Mouse (Mus musculus): ENCODE results near the gene Erbb3. TPM values are rescaled to one million over a fixed set of nuclear protein-coding genes. Genes with fewer than 3 reads are reported as not detected.
A peak's percentile ranks its signal among the peaks of the same experiment; 100 is the strongest.

The Erbb3 gene
- polyA plus RNA-seq, 1 experiment from 2014 or later = 7.8 TPM

- H3K36me3 ChIP-seq (replicated peaks; ENCODE audit: insufficient read depth, low read length) = peaks cover 30% of the 10 kb centered on the region
- peak overlapping the region; percentile 90 for H3K4me3 ChIP-seq (ENCODE audit: low read depth, low read length)
- H3K9me3 ChIP-seq (ENCODE audit: low read length) = no peaks in the 10 kb centered on the region
- DNase-seq (no peak), ATAC-seq (no peak)
- peak overlapping the region; percentile 93 for H3K9ac ChIP-seq (replicated peaks)
- peaks cover 14% of the 10 kb centered on the region for H3K4me1 ChIP-seq (ENCODE audit: insufficient read depth)
- no peaks in the 10 kb centered on the region for H3K27me3 ChIP-seq (ENCODE audit: insufficient read depth, low read length)
- H3K27ac ChIP-seq (ENCODE audit: low read depth) = peak overlapping the region; percentile 93; the same call in 1 of the 2 replicates
- 22% methylated on average over 11 of the region's 11 CpGs for WGBS (ENCODE audit: insufficient replicate concordance)
- TF ChIP-seq CTCF (IDR thresholded peaks at IDR 0.05; ENCODE audit: low read depth) = no peak
- H3K4me2 ChIP-seq (ENCODE audit: low read depth, low read length) = peak overlapping the region; percentile 100
Measured at GRCm38 (mm10) chr10:128524111-128524731, 65.2 kb downstream of the Erbb3 start.

DNA sequence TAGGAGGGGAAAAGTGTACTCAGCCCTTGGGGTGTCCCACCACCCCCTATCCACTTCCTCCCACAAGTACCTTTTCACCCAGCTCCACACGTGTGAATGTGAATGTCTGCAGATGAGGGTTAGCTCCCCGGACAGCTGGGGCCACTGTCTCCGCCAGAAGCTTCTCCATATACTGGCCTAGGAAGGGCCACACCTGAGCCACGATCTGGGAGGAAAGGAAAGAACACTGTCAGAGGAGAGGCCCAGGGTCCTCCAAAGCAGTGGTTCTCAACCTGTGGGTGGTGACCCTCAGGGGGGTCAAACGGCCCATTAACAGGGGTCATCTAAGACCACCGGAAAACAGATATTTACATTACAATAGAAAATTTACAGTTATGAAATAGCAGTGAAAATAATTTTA, 67.1 kb downstream of the Erbb3 start:
- Histone ChIP-seq H3K9me3 (ENCODE audit: low read length) (no peaks in the 10 kb centered on the region), H3K9ac (replicated peaks) (no peak overlapping the region), H3K36me3 (replicated peaks; ENCODE audit: insufficient read depth, low read length) (peaks cover 41% of the 10 kb centered on the region), H3K27ac (ENCODE audit: low read depth) (no peak overlapping the region), H3K4me3 (ENCODE audit: low read depth, low read length) (no peak overlapping the region), H3K4me1 (ENCODE audit: insufficient read depth) (peaks cover 14% of the 10 kb centered on the region), H3K27me3 (ENCODE audit: insufficient read depth, low read length) (no peaks in the 10 kb centered on the region), H3K4me2 (ENCODE audit: low read depth, low read length) (no peak overlapping the region)
- WGBS (ENCODE audit: insufficient replicate concordance) = 77% methylated on average over 6 of the region's 6 CpGs
- DNase-seq = no peak
- ATAC-seq = no peak
- TF ChIP-seq EP300 (IDR thresholded peaks at IDR 0.05; ENCODE audit: low read depth) = no peak

DNA sequence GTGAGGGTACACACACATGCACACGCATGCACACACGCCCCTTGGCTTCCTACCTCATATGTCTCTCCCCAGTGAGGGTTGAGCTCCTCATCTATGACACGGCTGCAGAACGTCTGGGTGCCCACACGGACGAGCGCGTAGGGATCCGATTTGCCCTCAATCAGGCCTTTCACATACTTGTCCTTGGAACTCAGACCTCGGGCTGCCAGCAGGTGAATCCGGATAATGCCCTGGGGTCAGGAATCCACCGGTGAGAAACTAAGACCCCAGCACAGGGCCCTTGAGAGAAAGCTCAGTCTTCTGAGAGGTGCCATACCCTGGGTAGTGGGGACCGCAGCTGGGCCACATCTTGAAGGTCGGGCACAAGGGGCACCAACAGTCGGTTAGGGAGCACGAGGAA, 68.9 kb downstream of the Erbb3 start:
- H3K4me2 ChIP-seq (ENCODE audit: low read depth, low read length) = no peak overlapping the region
- no peaks in the 10 kb centered on the region for H3K27me3 ChIP-seq (ENCODE audit: insufficient read depth, low read length)
- no peak for DNase-seq
- H3K9me3 ChIP-seq (ENCODE audit: low read length) = no peaks in the 10 kb centered on the region
- H3K4me3 ChIP-seq (ENCODE audit: low read depth, low read length) = no peak overlapping the region
- no peak overlapping the region for H3K27ac ChIP-seq (ENCODE audit: low read depth)
- peaks cover 49% of the 10 kb centered on the region for H3K36me3 ChIP-seq (replicated peaks; ENCODE audit: insufficient read depth, low read length)
- H3K4me1 ChIP-seq (ENCODE audit: insufficient read depth) = peaks cover 11% of the 10 kb centered on the region
- TF ChIP-seq CTCF (IDR thresholded peaks at IDR 0.05; ENCODE audit: low read depth) = no peak
- TF ChIP-seq EP300 (IDR thresholded peaks at IDR 0.05; ENCODE audit: low read depth) = no peak
- H3K9ac ChIP-seq (replicated peaks) = no peak overlapping the region
- WGBS (ENCODE audit: insufficient replicate concordance) = 88% methylated on average over 16 of the region's 16 CpGs
- no peak for ATAC-seq

GRCm38 (mm10) chr10:128518833-128519232, 70.6 kb downstream of the Erbb3 start:
- no peaks in the 10 kb centered on the region for H3K4me1 ChIP-seq (ENCODE audit: insufficient read depth)
- peaks cover 57% of the 10 kb centered on the region for H3K36me3 ChIP-seq (replicated peaks; ENCODE audit: insufficient read depth, low read length)
- H3K27ac ChIP-seq (ENCODE audit: low read depth) = no peak overlapping the region
- H3K9me3 ChIP-seq (ENCODE audit: low read length) = no peaks in the 10 kb centered on the region
- H3K9ac ChIP-seq (replicated peaks) = no peak overlapping the region
- TF ChIP-seq CTCF (IDR thresholded peaks at IDR 0.05; ENCODE audit: low read depth) = peak; percentile 74
- no peak for TF ChIP-seq EP300 (IDR thresholded peaks at IDR 0.05; ENCODE audit: low read depth)
- no peak overlapping the region for H3K4me2 ChIP-seq (ENCODE audit: low read depth, low read length)
- peak; percentile 55; the same call in 1 of the 2 replicates for ATAC-seq
- no peak overlapping the region for H3K4me3 ChIP-seq (ENCODE audit: low read depth, low read length)
- peak; percentile 61 for DNase-seq
- 84% methylated on average over 7 of the region's 7 CpGs for WGBS (ENCODE audit: insufficient replicate concordance)
- H3K27me3 ChIP-seq (ENCODE audit: insufficient read depth, low read length) = no peaks in the 10 kb centered on the region

Small RNAs within 50 kb of the gene (microRNA-seq; reads per million reads assigned to microRNA genes)
- gene Gm47275 = not detected
- gene Mir6917 = not detected

Other genes with a start within 250 kb of the Erbb3 start
- 8.5 and 11.2 TPM in 2 replicates for gene Coq10a, start 220.7 kb downstream of the Erbb3 start, polyA plus RNA-seq (2015; fragmentation: Nextera tagmentation; extraction: Ambion mirVana)
- gene Ankrd52, start 212.5 kb downstream of the Erbb3 start, polyA plus RNA-seq (2015; fragmentation: Nextera tagmentation; extraction: Ambion mirVana) = 2.0 and 2.7 TPM in 2 replicates
- 59.0 and 64.1 TPM in 2 replicates for gene Slc39a5, start 188.4 kb downstream of the Erbb3 start, polyA plus RNA-seq (2015; fragmentation: Nextera tagmentation; extraction: Ambion mirVana)
- 33.7 and 33.8 TPM in 2 replicates for gene Nabp2, start 178.2 kb downstream of the Erbb3 start, polyA plus RNA-seq (2015; fragmentation: Nextera tagmentation; extraction: Ambion mirVana)
- 7.2 and 7.3 TPM in 2 replicates for gene Rnf41, start 178.0 kb downstream of the Erbb3 start, polyA plus RNA-seq (2015; fragmentation: Nextera tagmentation; extraction: Ambion mirVana)
- 13.4 and 14.7 TPM in 2 replicates for gene Smarcc2, start 130.4 kb downstream of the Erbb3 start, polyA plus RNA-seq (2015; fragmentation: Nextera tagmentation; extraction: Ambion mirVana)
- gene Myl6, start 95.5 kb downstream of the Erbb3 start, polyA plus RNA-seq (2015; fragmentation: Nextera tagmentation; extraction: Ambion mirVana) = 437 and 442 TPM in 2 replicates
- gene Myl6b, start 91.0 kb downstream of the Erbb3 start, polyA plus RNA-seq (2015; fragmentation: Nextera tagmentation; extraction: Ambion mirVana) = 1.5 and 1.7 TPM in 2 replicates
- gene Esyt1, start 63.8 kb downstream of the Erbb3 start, polyA plus RNA-seq (2015; fragmentation: Nextera tagmentation; extraction: Ambion mirVana) = 6.6 and 7.6 TPM in 2 replicates
- gene Zc3h10, start 41.9 kb downstream of the Erbb3 start, polyA plus RNA-seq (2015; fragmentation: Nextera tagmentation; extraction: Ambion mirVana) = 5.0 and 5.4 TPM in 2 replicates
- gene Rpl41, start 40.3 kb downstream of the Erbb3 start, polyA plus RNA-seq (2015; fragmentation: Nextera tagmentation; extraction: Ambion mirVana) = 2,058 and 2,065 TPM in 2 replicates
- 81.9 and 85.1 TPM in 2 replicates for gene Pa2g4, start 23.7 kb downstream of the Erbb3 start, polyA plus RNA-seq (2015; fragmentation: Nextera tagmentation; extraction: Ambion mirVana)
- 469 and 517 TPM in 2 replicates for gene Rps26, start 37.1 kb upstream of the Erbb3 start, polyA plus RNA-seq (2015; fragmentation: Nextera tagmentation; extraction: Ambion mirVana)
- 0.18 and 0.40 TPM in 2 replicates for gene Ikzf4, start 56.3 kb upstream of the Erbb3 start, polyA plus RNA-seq (2015; fragmentation: Nextera tagmentation; extraction: Ambion mirVana)
- gene Suox, start 84.4 kb upstream of the Erbb3 start, polyA plus RNA-seq (2015; fragmentation: Nextera tagmentation; extraction: Ambion mirVana) = 27.7 and 27.9 TPM in 2 replicates
- gene Rab5b, start 106.6 kb upstream of the Erbb3 start, polyA plus RNA-seq (2015; fragmentation: Nextera tagmentation; extraction: Ambion mirVana) = 23.0 and 26.2 TPM in 2 replicates
- 0.46 and 0.69 TPM in 2 replicates for gene Pmel, start 114.5 kb upstream of the Erbb3 start, polyA plus RNA-seq (2015; fragmentation: Nextera tagmentation; extraction: Ambion mirVana)
- gene Cdk2, start 115.4 kb upstream of the Erbb3 start, polyA plus RNA-seq (2015; fragmentation: Nextera tagmentation; extraction: Ambion mirVana) = 29.8 and 34.7 TPM in 2 replicates
- 2.5 and 2.9 TPM in 2 replicates for gene Dgka, start 155.2 kb upstream of the Erbb3 start, polyA plus RNA-seq (2015; fragmentation: Nextera tagmentation; extraction: Ambion mirVana)
- gene Pym1, start 158.2 kb upstream of the Erbb3 start, polyA plus RNA-seq (2015; fragmentation: Nextera tagmentation; extraction: Ambion mirVana) = 14.9 and 17.8 TPM in 2 replicates
- 11.3 and 13.5 TPM in 2 replicates for gene Mmp19, start 201.3 kb upstream of the Erbb3 start, polyA plus RNA-seq (2015; fragmentation: Nextera tagmentation; extraction: Ambion mirVana)
- gene Dnajc14, start 214.4 kb upstream of the Erbb3 start, polyA plus RNA-seq (2015; fragmentation: Nextera tagmentation; extraction: Ambion mirVana) = 12.9 and 15.0 TPM in 2 replicates
- 2.3 and 2.5 TPM in 2 replicates for gene Tmem198b, start 214.7 kb upstream of the Erbb3 start, polyA plus RNA-seq (2015; fragmentation: Nextera tagmentation; extraction: Ambion mirVana)
- 72.0 and 75.4 TPM in 2 replicates for gene Sarnp, start 227.7 kb upstream of the Erbb3 start, polyA plus RNA-seq (2015; fragmentation: Nextera tagmentation; extraction: Ambion mirVana)
- 75.8 and 80.6 TPM in 2 replicates for gene Ormdl2, start 232.0 kb upstream of the Erbb3 start, polyA plus RNA-seq (2015; fragmentation: Nextera tagmentation; extraction: Ambion mirVana)

Data from liver, postnatal 0 days (tissue).